Mouse (Mus musculus): ENCODE measurements around the gene Nme9. TPM values are rescaled to one million over a fixed set of nuclear protein-coding genes. Genes with fewer than 3 reads are reported as not detected.

The Nme9 gene
- polyA plus RNA-seq, 1 experiment from 2014 or later: 0.73 TPM

- ATAC-seq: peak; percentile 45
- no peak overlapping the region for H3K9ac ChIP-seq (ENCODE audit: low read depth, low read length)
- H3K4me2 ChIP-seq (ENCODE audit: low read length): no peak overlapping the region
- no peak overlapping the region for H3K4me3 ChIP-seq (ENCODE audit: low read length)
- no peaks in the 10 kb centered on the region for H3K9me3 ChIP-seq (ENCODE audit: control insufficient read depth, low read length)
- no peak overlapping the region for H3K27ac ChIP-seq (ENCODE audit: low read depth, low read length)
- WGBS: 88% methylated on average over 4 of the region's 4 CpGs
- 0 out of 2 replicates have a peak, but pooled peaks cover 2% of the 10 kb centered on the region for H3K27me3 ChIP-seq (replicated peaks; ENCODE audit: control insufficient read depth, insufficient read depth, low read length)
- H3K36me3 ChIP-seq (ENCODE audit: control insufficient read depth, insufficient read depth, low read length): no peaks in the 10 kb centered on the region
- no peaks in the 10 kb centered on the region for H3K4me1 ChIP-seq (ENCODE audit: control insufficient read depth, insufficient read depth, low read depth, low read length)
These were observed 9.4 kb upstream of the Nme9 start for GRCm38 (mm10) chr9:99441647-99442433.

- Histone ChIP-seq H3K36me3 (ENCODE audit: control insufficient read depth, insufficient read depth, low read length) (no peaks in the 10 kb centered on the region), H3K9ac (ENCODE audit: low read depth, low read length) (no peak overlapping the region), H3K9me3 (ENCODE audit: control insufficient read depth, low read length) (no peaks in the 10 kb centered on the region), H3K27ac (ENCODE audit: low read depth, low read length) (no peak overlapping the region), H3K4me1 (ENCODE audit: control insufficient read depth, insufficient read depth, low read depth, low read length) (no peaks in the 10 kb centered on the region), H3K27me3 (replicated peaks; ENCODE audit: control insufficient read depth, insufficient read depth, low read length) (no peaks in the 10 kb centered on the region), H3K4me3 (ENCODE audit: low read length) (no peak overlapping the region), H3K4me2 (ENCODE audit: low read length) (no peak overlapping the region)
- no peak for ATAC-seq
- WGBS: 37% methylated on average over 8 of the region's 8 CpGs
These were observed 6.6 kb upstream of the Nme9 start for GRCm38 (mm10) chr9:99444590-99445178.

- H3K36me3 ChIP-seq (ENCODE audit: control insufficient read depth, insufficient read depth, low read length): no peaks in the 10 kb centered on the region
- no peak for ATAC-seq
- H3K27ac ChIP-seq (ENCODE audit: low read depth, low read length): no peak overlapping the region
- no peak overlapping the region for H3K4me3 ChIP-seq (ENCODE audit: low read length)
- H3K9me3 ChIP-seq (ENCODE audit: control insufficient read depth, low read length): no peaks in the 10 kb centered on the region
- no peak overlapping the region for H3K9ac ChIP-seq (ENCODE audit: low read depth, low read length)
- no peaks in the 10 kb centered on the region for H3K4me1 ChIP-seq (ENCODE audit: control insufficient read depth, insufficient read depth, low read depth, low read length)
- no peak overlapping the region for H3K4me2 ChIP-seq (ENCODE audit: low read length)
- no peaks in the 10 kb centered on the region for H3K27me3 ChIP-seq (replicated peaks; ENCODE audit: control insufficient read depth, insufficient read depth, low read length)
These were observed 5.0 kb upstream of the Nme9 start for GRCm38 (mm10) chr9:99446259-99446658.

- 69% methylated on average over 3 of the region's 3 CpGs for WGBS
- Histone ChIP-seq H3K4me2 (ENCODE audit: low read length) (no peak overlapping the region), H3K4me3 (ENCODE audit: low read length) (no peak overlapping the region), H3K9me3 (ENCODE audit: control insufficient read depth, low read length) (no peaks in the 10 kb centered on the region), H3K27me3 (replicated peaks; ENCODE audit: control insufficient read depth, insufficient read depth, low read length) (no peaks in the 10 kb centered on the region), H3K27ac (ENCODE audit: low read depth, low read length) (no peak overlapping the region), H3K36me3 (ENCODE audit: control insufficient read depth, insufficient read depth, low read length) (no peaks in the 10 kb centered on the region), H3K9ac (ENCODE audit: low read depth, low read length) (no peak overlapping the region), H3K4me1 (ENCODE audit: control insufficient read depth, insufficient read depth, low read depth, low read length) (no peaks in the 10 kb centered on the region)
- ATAC-seq: no peak
These were observed 4.0 kb upstream of the Nme9 start for GRCm38 (mm10) chr9:99447323-99447722.

- no peaks in the 10 kb centered on the region for H3K36me3 ChIP-seq (ENCODE audit: control insufficient read depth, insufficient read depth, low read length)
- H3K27me3 ChIP-seq (replicated peaks; ENCODE audit: control insufficient read depth, insufficient read depth, low read length): no peaks in the 10 kb centered on the region
- H3K9ac ChIP-seq (ENCODE audit: low read depth, low read length): no peak overlapping the region
- ATAC-seq: no peak; the same call in 1 of the 2 replicates
- H3K4me3 ChIP-seq (ENCODE audit: low read length): no peak overlapping the region
- 47% methylated on average over 9 of the region's 9 CpGs for WGBS
- H3K4me2 ChIP-seq (ENCODE audit: low read length): no peak overlapping the region
- H3K9me3 ChIP-seq (ENCODE audit: control insufficient read depth, low read length): no peaks in the 10 kb centered on the region
- no peaks in the 10 kb centered on the region for H3K4me1 ChIP-seq (ENCODE audit: control insufficient read depth, insufficient read depth, low read depth, low read length)
- no peak overlapping the region for H3K27ac ChIP-seq (ENCODE audit: low read depth, low read length)
These were observed 1.2 kb upstream of the Nme9 start for GRCm38 (mm10) chr9:99449886-99450647.

GRCm38 (mm10) chr9:99454211-99454610 lies 2.9 kb downstream of the Nme9 start:
- Histone ChIP-seq H3K9ac (ENCODE audit: low read depth, low read length) (no peak overlapping the region), H3K36me3 (ENCODE audit: control insufficient read depth, insufficient read depth, low read length) (no peaks in the 10 kb centered on the region), H3K4me1 (ENCODE audit: control insufficient read depth, insufficient read depth, low read depth, low read length) (no peaks in the 10 kb centered on the region), H3K4me2 (ENCODE audit: low read length) (no peak overlapping the region), H3K9me3 (ENCODE audit: control insufficient read depth, low read length) (no peaks in the 10 kb centered on the region), H3K4me3 (ENCODE audit: low read length) (no peak overlapping the region), H3K27ac (ENCODE audit: low read depth, low read length) (no peak overlapping the region), H3K27me3 (replicated peaks; ENCODE audit: control insufficient read depth, insufficient read depth, low read length) (no peaks in the 10 kb centered on the region)
- no peak for ATAC-seq
- WGBS: 70% methylated on average over 4 of the region's 4 CpGs

GRCm38 (mm10) chr9:99458529-99459208 lies 7.4 kb downstream of the Nme9 start:
- no peaks in the 10 kb centered on the region for H3K27me3 ChIP-seq (replicated peaks; ENCODE audit: control insufficient read depth, insufficient read depth, low read length)
- no peak overlapping the region for H3K27ac ChIP-seq (ENCODE audit: low read depth, low read length)
- H3K4me1 ChIP-seq (ENCODE audit: control insufficient read depth, insufficient read depth, low read depth, low read length): no peaks in the 10 kb centered on the region
- no peak for ATAC-seq
- no peaks in the 10 kb centered on the region for H3K36me3 ChIP-seq (ENCODE audit: control insufficient read depth, insufficient read depth, low read length)
- H3K4me2 ChIP-seq (ENCODE audit: low read length): no peak overlapping the region
- no peak overlapping the region for H3K9ac ChIP-seq (ENCODE audit: low read depth, low read length)
- H3K4me3 ChIP-seq (ENCODE audit: low read length): no peak overlapping the region
- H3K9me3 ChIP-seq (ENCODE audit: control insufficient read depth, low read length): no peaks in the 10 kb centered on the region
- WGBS: 44% methylated on average over 12 of the region's 12 CpGs

GRCm38 (mm10) chr9:99459730-99460129 lies 8.5 kb downstream of the Nme9 start:
- Histone ChIP-seq H3K4me1 (ENCODE audit: control insufficient read depth, insufficient read depth, low read depth, low read length) (no peaks in the 10 kb centered on the region), H3K4me2 (ENCODE audit: low read length) (no peak overlapping the region), H3K9me3 (ENCODE audit: control insufficient read depth, low read length) (no peaks in the 10 kb centered on the region), H3K4me3 (ENCODE audit: low read length) (no peak overlapping the region), H3K27ac (ENCODE audit: low read depth, low read length) (no peak overlapping the region), H3K9ac (ENCODE audit: low read depth, low read length) (no peak overlapping the region), H3K36me3 (ENCODE audit: control insufficient read depth, insufficient read depth, low read length) (no peaks in the 10 kb centered on the region), H3K27me3 (replicated peaks; ENCODE audit: control insufficient read depth, insufficient read depth, low read length) (no peaks in the 10 kb centered on the region)
- 90% methylated on average over 4 of the region's 4 CpGs for WGBS
- ATAC-seq: no peak

- H3K9me3 ChIP-seq (ENCODE audit: control insufficient read depth, low read length): no peaks in the 10 kb centered on the region
- no peaks in the 10 kb centered on the region for H3K4me1 ChIP-seq (ENCODE audit: control insufficient read depth, insufficient read depth, low read depth, low read length)
- no peak overlapping the region for H3K27ac ChIP-seq (ENCODE audit: low read depth, low read length)
- ATAC-seq: no peak
- H3K4me3 ChIP-seq (ENCODE audit: low read length): no peak overlapping the region
- 74% methylated on average over 6 of the region's 6 CpGs for whole genome bisulfite sequencing
- no peak overlapping the region for H3K4me2 ChIP-seq (ENCODE audit: low read length)
- no peaks in the 10 kb centered on the region for H3K36me3 ChIP-seq (ENCODE audit: control insufficient read depth, insufficient read depth, low read length)
- H3K27me3 ChIP-seq (replicated peaks; ENCODE audit: control insufficient read depth, insufficient read depth, low read length): no peaks in the 10 kb centered on the region
- no peak overlapping the region for H3K9ac ChIP-seq (ENCODE audit: low read depth, low read length)
These were observed 13.6 kb downstream of the Nme9 start for GRCm38 (mm10) chr9:99464876-99465275.
